Mouse (Mus musculus) frontal cortex, postnatal 36 days (tissue): ENCODE data around the gene Nfix.

Experiments used
- DNase-seq, 2 experiments: peaks; one replicate each; pipeline ENCODE4 v3.0.0; 2022; ENCODE audit warnings: low spot score in 2 of 2

The Nfix gene

GRCm38 (mm10) chr8:84766422-84766821 lies 33.7 kb downstream of the Nfix start:
- DNase-seq = no peak

GRCm38 (mm10) chr8:84765629-84766028 lies 34.5 kb downstream of the Nfix start:
- DNase-seq = no peak

GRCm38 (mm10) chr8:84764870-84765495 lies 35.2 kb downstream of the Nfix start:
- DNase-seq = no peak

GRCm38 (mm10) chr8:84764100-84764499 lies 36.0 kb downstream of the Nfix start:
- DNase-seq = no peak

GRCm38 (mm10) chr8:84760901-84761300 lies 39.2 kb downstream of the Nfix start:
- no peak for DNase-seq

- DNase-seq = no peak
Measured at GRCm38 (mm10) chr8:84760405-84760805, 39.7 kb downstream of the Nfix start.

GRCm38 (mm10) chr8:84759718-84760117 lies 40.4 kb downstream of the Nfix start:
- no peak for DNase-seq

- no peak for DNase-seq
Measured at GRCm38 (mm10) chr8:84759126-84759525, 41.0 kb downstream of the Nfix start.

- no peak for DNase-seq
Measured at GRCm38 (mm10) chr8:84758308-84758707, 41.8 kb downstream of the Nfix start.

GRCm38 (mm10) chr8:84757501-84757900 lies 42.6 kb downstream of the Nfix start:
- no peak for DNase-seq

GRCm38 (mm10) chr8:84752734-84753582 lies 47.2 kb downstream of the Nfix start:
- no peak for DNase-seq

GRCm38 (mm10) chr8:84749519-84749918 lies 50.6 kb downstream of the Nfix start:
- no peak for DNase-seq

- DNase-seq = no peak
Measured at GRCm38 (mm10) chr8:84745032-84745925, 54.9 kb downstream of the Nfix start.

GRCm38 (mm10) chr8:84743517-84744420 lies 56.4 kb downstream of the Nfix start:
- DNase-seq = no peak

- DNase-seq = no peak
Measured at GRCm38 (mm10) chr8:84743054-84743415, 57.1 kb downstream of the Nfix start.

- no peak for DNase-seq
Measured at GRCm38 (mm10) chr8:84742171-84743053, 57.7 kb downstream of the Nfix start.

- DNase-seq = no peak
Measured at GRCm38 (mm10) chr8:84740895-84741843, 59.0 kb downstream of the Nfix start.

GRCm38 (mm10) chr8:84739401-84739742 lies 60.8 kb downstream of the Nfix start:
- DNase-seq = no peak

GRCm38 (mm10) chr8:84738715-84739400 lies 61.3 kb downstream of the Nfix start:
- no peak for DNase-seq
